Mouse (Mus musculus) heart, embryonic 14.5 days (tissue): ENCODE measurements around the gene Cd4. TPM values are rescaled to one million over a fixed set of nuclear protein-coding genes. Genes with fewer than 3 reads are reported as not detected.

Source experiments
- ATAC-seq: fragments of 200-750 bp; cut with Nextera tagmentation; 2 replicates; pipeline ENCODE4 v1.8.0; 2017; ENCODE audit warnings: low read depth, moderate TSS enrichment; ENCODE audit not compliant: insufficient number of reproducible peaks, insufficient read depth, low FRiP score
- H3K27ac ChIP-seq, 2 experiments: fragments of 200-500 bp in 1 of 2; fragments of 300-500 bp in 1 of 2; sonication (generic) in 1 of 2; replicated peaks in 1 of 2; 2 replicates each; pipeline ENCODE4 v1.5.1; 2012 to 2014; ENCODE audit warnings: low read depth in 2 of 2, low read length in 2 of 2, control low read depth in 1 of 2, mild to moderate bottlenecking in 1 of 2, mixed read lengths in 1 of 2; ENCODE audit not compliant: control insufficient read depth in 1 of 2, insufficient read depth in 1 of 2
- H3K27me3 ChIP-seq: fragments of 300-500 bp; sonication (generic); 2 replicates; pipeline ENCODE4 v1.6.1; 2014; ENCODE audit warnings: mild to moderate bottlenecking, low read length, control low read depth; ENCODE audit not compliant: control insufficient read depth, insufficient read depth
- H3K36me3 ChIP-seq: fragments of 300-500 bp; sonication (generic); 2 replicates; pipeline ENCODE4 v1.6.1; 2014; ENCODE audit warnings: mild to moderate bottlenecking, control low read depth, low read length, mixed read lengths; ENCODE audit not compliant: control insufficient read depth, insufficient read depth
- H3K4me1 ChIP-seq, 2 experiments: fragments of 200-500 bp in 1 of 2; fragments of 300-500 bp in 1 of 2; sonication (generic) in 1 of 2; 2 replicates each; pipeline ENCODE4 v1.6.1; 2012 to 2014; ENCODE audit warnings: low read length in 2 of 2, control low read depth in 1 of 2, mixed read lengths in 1 of 2; ENCODE audit not compliant: control insufficient read depth in 2 of 2, insufficient read depth in 2 of 2
- H3K4me2 ChIP-seq: fragments of 300-500 bp; sonication (generic); 2 replicates; pipeline ENCODE4 v1.6.1; 2014; ENCODE audit warnings: mild to moderate bottlenecking, low read length
- H3K4me3 ChIP-seq, 2 experiments: fragments of 200-500 bp in 1 of 2; fragments of 300-500 bp in 1 of 2; sonication (generic) in 1 of 2; 2 replicates each; pipeline ENCODE4 v1.5.1; 2012 to 2014; ENCODE audit warnings: low read length in 2 of 2, mild to moderate bottlenecking in 2 of 2, control low read depth in 1 of 2, low read depth in 1 of 2, moderate library complexity in 1 of 2; ENCODE audit not compliant: control insufficient read depth in 1 of 2, insufficient read depth in 1 of 2
- H3K9ac ChIP-seq: fragments of 300-500 bp; sonication (generic); 2 replicates; pipeline ENCODE4 v1.6.1; 2014; ENCODE audit warnings: mild to moderate bottlenecking, low read length
- H3K9me3 ChIP-seq: fragments of 300-500 bp; sonication (generic); 2 replicates; pipeline ENCODE4 v1.6.1; 2016; ENCODE audit warnings: low read length, control low read depth; ENCODE audit not compliant: control insufficient read depth
- WGBS: fragments of 180-500 bp; shearing (Covaris S2); extraction: QIAGEN DNeasy Blood & Tissue Kit; methylation state at CpG from one replicate; pipeline ENCODE4 v1.1.7; 2014; 5-methylcytosine and 5-hydroxymethylcytosine counted together
- polyA plus RNA-seq: library from polyadenylated mRNA; unstranded; fragments of >200 nt; fragmentation: Nextera tagmentation; extraction: Ambion mirVana; gene quantifications from 2 replicates; pipeline ENCODE4 v1.2.1, GENCODE M21; 2014

Cd4 gene
- polyA plus RNA-seq, 1 experiment from 2014 or later = 0.16 TPM

- no peak overlapping the region for H3K27ac ChIP-seq
- no peak overlapping the region for H3K9ac ChIP-seq
- H3K9me3 ChIP-seq = no peaks in the 10 kb centered on the region
- 61% methylated on average over 12 of the region's 12 CpGs for WGBS
- H3K4me3 ChIP-seq = no peak overlapping the region
- ATAC-seq = no peak
- H3K4me2 ChIP-seq = no peak overlapping the region
- H3K36me3 ChIP-seq = peaks cover 13% of the 10 kb centered on the region
- H3K27me3 ChIP-seq = peaks cover 13% of the 10 kb centered on the region
- H3K4me1 ChIP-seq = peaks cover 2 to 10% of the 10 kb centered on the region in 2 experiments; a peak in 2 of 4 replicates
Measured at GRCm38 (mm10) chr6:124854647-124855046, 33.4 kb downstream of the Cd4 start.

GRCm38 (mm10) chr6:124850535-124850934, 37.5 kb downstream of the Cd4 start:
- no peaks in the 10 kb centered on the region for H3K27me3 ChIP-seq
- no peak overlapping the region for H3K27ac ChIP-seq
- H3K4me1 ChIP-seq = peaks cover 0 to 6% of the 10 kb centered on the region in 2 experiments; a peak in 1 of 4 replicates
- no peak overlapping the region for H3K4me3 ChIP-seq
- 46% methylated on average over 8 of the region's 8 CpGs for WGBS
- peaks cover 13% of the 10 kb centered on the region for H3K36me3 ChIP-seq
- no peaks in the 10 kb centered on the region for H3K9me3 ChIP-seq
- H3K4me2 ChIP-seq = no peak overlapping the region
- ATAC-seq = no peak
- H3K9ac ChIP-seq = no peak overlapping the region

DNA sequence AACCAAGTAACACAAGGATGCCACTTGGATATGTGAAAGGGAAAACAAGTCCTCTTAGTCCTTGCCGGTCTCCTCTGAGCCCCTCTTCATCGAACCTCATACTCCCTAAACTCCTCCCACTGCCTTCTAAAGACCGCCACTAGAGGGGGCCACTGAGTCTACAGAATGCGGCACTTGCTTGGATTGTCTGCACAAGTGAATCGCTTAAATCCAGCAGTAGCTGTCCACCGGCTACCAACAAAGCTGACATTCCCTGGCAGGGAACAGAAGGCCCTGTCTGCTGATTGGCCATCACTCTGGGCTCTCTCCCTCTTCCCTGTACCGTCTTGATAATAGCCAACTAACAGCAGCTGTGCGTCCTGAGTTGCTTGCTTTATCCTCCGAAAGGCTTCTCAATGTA, 40.7 kb downstream of the Cd4 start:
- no peak overlapping the region for H3K27ac ChIP-seq
- H3K4me2 ChIP-seq = no peak overlapping the region
- H3K4me3 ChIP-seq = no peak overlapping the region
- peaks cover 15% of the 10 kb centered on the region for H3K36me3 ChIP-seq
- no peaks in the 10 kb centered on the region for H3K9me3 ChIP-seq
- ATAC-seq = peak; percentile 49; the same call in 1 of the 2 replicates
- no peak overlapping the region for H3K9ac ChIP-seq
- no peaks in the 10 kb centered on the region for H3K27me3 ChIP-seq
- 9% methylated on average over 9 of the region's 9 CpGs for WGBS
- no peaks in the 10 kb centered on the region for H3K4me1 ChIP-seq

GRCm38 (mm10) chr6:124840241-124841167, 47.5 kb downstream of the Cd4 start, which contains the start of gene Gnb3:
Gene Gnb3, minus strand, starts transcription at chr6:124840275.
- WGBS = 16% methylated on average over 15 of the region's 15 CpGs
- no peaks in the 10 kb centered on the region for H3K27me3 ChIP-seq
- H3K36me3 ChIP-seq = peaks cover 18% of the 10 kb centered on the region
- ATAC-seq = 0 out of 2 replicates have a peak, but pooled peaks have one; percentile 36
- no peaks in the 10 kb centered on the region for H3K9me3 ChIP-seq
- H3K4me3 ChIP-seq = no peak within 1 kb of the TSS
- peaks cover 21 to 30% of the 10 kb centered on the region in 2 experiments for H3K4me1 ChIP-seq
- H3K27ac ChIP-seq = peak within 1 kb of the TSS in 1 of 2 experiments; percentile 62; a peak in 2 of 4 replicates
- peak within 1 kb of the TSS; percentile 37 for H3K4me2 ChIP-seq
- H3K9ac ChIP-seq = peak within 1 kb of the TSS; percentile 62

DNA sequence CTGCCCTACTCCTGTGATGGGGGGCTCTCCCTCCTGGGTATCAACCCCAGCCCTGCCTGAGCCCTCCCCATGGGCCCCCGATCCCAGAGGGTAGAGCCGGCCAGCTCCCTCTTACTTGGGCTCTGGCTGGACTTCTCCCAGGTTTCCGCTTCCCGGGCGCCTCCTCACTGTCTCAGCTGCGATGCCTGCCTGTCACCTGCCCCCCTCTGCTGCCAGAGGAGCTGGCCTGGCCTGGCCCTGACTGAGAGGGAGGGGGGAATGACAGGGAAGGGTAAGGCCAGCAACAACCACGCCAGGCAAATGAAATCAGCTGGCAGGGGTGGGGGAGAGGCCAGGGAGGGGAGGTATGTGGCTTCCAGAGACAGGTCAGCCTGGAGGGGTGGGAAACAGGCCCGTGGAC, 48.2 kb downstream of the Cd4 start:
- H3K9ac ChIP-seq = peak overlapping the region; percentile 62
- H3K36me3 ChIP-seq = peaks cover 17% of the 10 kb centered on the region
- H3K9me3 ChIP-seq = no peaks in the 10 kb centered on the region
- 5% methylated on average over 8 of the region's 8 CpGs for WGBS
- peak overlapping the region in 1 of 2 experiments; percentile 62; a peak in 2 of 4 replicates for H3K27ac ChIP-seq
- H3K4me2 ChIP-seq = peak overlapping the region; percentile 37
- peak; percentile 19 for ATAC-seq
- no peaks in the 10 kb centered on the region for H3K27me3 ChIP-seq
- H3K4me1 ChIP-seq = peaks cover 21 to 30% of the 10 kb centered on the region in 2 experiments
- no peak overlapping the region for H3K4me3 ChIP-seq

DNA sequence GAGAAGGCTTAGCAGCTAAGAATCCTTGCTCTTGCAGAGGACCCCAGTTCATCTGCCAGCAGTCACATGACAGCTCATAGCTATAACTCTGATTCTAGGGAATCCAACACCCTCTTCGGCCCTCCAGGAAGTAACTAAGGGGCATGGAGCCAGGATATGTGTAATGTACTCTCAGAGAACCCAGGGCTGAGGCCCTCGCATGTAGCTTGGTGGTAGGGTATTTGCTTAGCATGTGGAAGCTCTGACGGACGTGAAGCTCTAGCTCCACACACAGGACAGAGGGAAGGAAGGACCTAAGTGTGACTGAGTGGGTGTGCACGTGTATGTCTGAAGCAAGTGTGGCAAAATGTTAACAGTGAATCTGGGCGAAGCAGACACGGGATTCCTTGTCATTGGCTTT, 51.6 kb downstream of the Cd4 start:
- Histone ChIP-seq H3K4me3 (no peak overlapping the region), H3K27me3 (no peaks in the 10 kb centered on the region), H3K4me2 (no peak overlapping the region), H3K36me3 (peaks cover 41% of the 10 kb centered on the region), H3K27ac (no peak overlapping the region), H3K4me1 (peaks cover 21 to 30% of the 10 kb centered on the region in 2 experiments), H3K9ac (no peak overlapping the region), H3K9me3 (no peaks in the 10 kb centered on the region)
- no peak for ATAC-seq
- 65% methylated on average over 7 of the region's 7 CpGs for WGBS

DNA sequence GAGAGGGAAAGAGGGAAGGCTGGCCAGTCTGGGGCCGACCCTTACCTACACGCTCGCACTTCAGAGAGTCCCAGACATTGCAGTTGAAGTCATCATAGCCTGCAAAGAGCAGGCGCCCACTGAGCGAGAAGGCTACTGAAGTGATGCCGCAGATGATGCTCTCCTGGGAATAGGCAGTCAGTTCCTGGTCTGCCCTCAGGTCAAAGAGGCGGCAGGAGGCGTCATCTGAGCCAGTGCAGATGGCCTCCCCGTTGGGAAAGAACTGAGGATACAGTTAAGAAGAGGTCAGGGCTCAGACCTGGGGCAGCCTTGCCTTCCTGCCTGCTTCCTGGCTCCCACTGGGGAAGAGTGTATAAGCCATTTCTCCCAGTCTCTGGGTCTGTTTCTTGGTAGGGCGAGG, 52.5 kb downstream of the Cd4 start:
- peaks cover 18 to 33% of the 10 kb centered on the region in 2 experiments for H3K4me1 ChIP-seq
- H3K4me3 ChIP-seq = no peak overlapping the region
- peaks cover 38% of the 10 kb centered on the region for H3K36me3 ChIP-seq
- no peak overlapping the region for H3K9ac ChIP-seq
- H3K27me3 ChIP-seq = no peaks in the 10 kb centered on the region
- no peaks in the 10 kb centered on the region for H3K9me3 ChIP-seq
- no peak overlapping the region for H3K27ac ChIP-seq
- H3K4me2 ChIP-seq = no peak overlapping the region
- ATAC-seq = no peak
- WGBS = 52% methylated on average over 10 of the region's 10 CpGs
